Mouse (Mus musculus): Measurements from ENCODE around the gene Plin4. TPM values are rescaled to one million over a fixed set of nuclear protein-coding genes. Genes with fewer than 3 reads are reported as not detected.

Gene Plin4
- not detected for total RNA-seq (2023)

DNA sequence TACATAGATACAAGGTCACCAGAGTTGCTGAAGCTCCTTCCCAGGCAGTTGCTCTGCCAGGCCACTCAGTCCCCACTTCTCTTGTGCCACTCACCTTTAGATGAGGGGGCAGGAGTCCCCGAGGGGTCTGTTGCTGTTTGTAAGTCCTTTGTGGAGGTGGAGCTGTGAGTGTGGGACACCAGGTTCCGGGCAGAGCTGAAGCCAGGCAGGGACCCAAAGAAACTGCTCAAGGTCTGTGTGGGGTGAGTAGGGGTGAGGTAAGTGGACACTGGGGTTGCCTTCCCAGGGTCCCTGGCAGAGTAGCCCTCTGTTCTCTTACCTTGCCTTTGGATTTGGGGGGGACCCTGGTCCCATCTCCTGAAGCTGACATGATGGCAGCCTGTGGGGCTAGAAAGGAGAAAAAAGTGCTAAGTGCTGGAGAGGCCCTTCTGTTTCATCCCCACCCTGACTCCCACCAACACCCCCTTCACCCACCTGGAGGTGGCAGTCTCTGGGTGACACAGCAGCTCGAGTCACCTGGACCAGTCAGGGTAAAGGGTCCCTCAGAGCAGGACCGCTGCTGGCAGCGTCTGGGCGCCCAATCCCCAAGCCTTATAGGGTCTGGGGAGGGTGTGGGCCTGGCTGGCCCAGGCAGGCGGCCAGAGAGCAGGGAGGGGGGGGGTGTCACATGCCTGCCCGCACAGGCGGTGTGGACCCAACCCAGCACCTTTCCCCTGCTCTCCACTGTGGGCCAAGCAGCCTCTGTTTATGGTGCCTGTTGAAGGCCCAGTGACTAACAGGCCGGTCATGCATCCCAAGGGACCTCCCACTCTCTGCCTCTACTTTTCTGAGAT lies at the start of gene Plin4:
Gene Plin4 (minus strand): TSS at position 585 of the 833 bp plus-strand sequence.

DNA sequence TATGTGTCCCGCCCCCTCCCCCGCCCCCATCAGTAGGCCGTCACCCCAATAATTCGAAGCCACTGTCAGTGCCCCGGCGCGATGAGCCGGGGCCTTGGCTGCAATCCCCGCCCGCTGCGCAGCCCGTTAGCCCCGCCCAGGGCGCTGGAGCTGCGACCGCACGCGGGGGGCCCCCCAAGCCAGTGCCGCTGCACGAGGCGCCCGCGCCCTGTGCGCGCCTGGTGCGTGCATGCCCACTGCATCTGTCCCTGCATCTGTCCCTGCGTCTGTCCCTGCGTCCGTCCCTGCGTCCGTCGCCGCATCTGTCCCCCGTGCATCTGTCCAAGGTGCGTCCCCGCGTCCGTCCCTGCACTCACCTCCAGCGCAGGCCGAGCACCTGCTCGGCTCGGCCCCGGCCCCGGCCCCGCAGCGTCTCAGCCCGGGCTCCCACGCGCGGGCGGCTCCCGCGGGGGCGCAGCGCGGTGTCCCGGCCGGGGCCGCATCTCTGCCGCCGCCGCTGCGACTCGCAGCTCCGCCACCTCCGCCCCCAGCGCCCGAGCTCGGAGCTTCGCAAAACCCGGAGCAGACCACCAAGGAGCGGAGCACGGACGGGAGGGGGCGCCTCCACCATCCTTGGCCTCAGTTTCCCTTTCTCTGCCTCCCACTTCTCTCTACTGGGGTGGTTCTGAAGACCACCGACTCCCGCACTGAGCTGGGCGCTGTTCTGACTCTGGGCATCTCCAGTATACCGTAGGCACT lies 30.4 kb upstream of the Plin4 start, which contains the start of gene Sema6b:
Gene Sema6b (minus strand): TSS at position 486 of the 738 bp plus-strand sequence.

DNA sequence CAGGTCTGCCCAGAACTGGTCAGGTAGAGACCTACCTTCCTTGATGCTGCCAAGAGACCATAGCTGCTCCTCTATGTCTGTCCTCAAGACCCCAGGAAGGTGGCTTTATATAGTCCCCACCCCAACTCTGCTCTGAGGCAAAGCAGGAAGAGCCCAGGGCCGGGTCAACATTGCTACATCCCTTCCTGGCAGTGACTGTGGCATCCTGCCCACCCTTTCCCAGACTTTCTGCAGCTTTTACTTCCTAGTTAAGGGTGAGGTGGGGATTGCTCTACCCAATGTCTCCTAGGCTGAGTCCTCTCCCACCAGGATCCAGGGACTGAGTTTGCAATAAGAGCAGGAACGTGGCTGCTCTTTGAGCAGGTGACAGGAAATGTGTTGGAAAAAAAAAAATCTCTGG lies 12.2 kb upstream of the Plin4 start, which contains the start of gene Lrg1:
Gene Lrg1 (minus strand): TSS at position 176 of the 400 bp plus-strand sequence.

DNA sequence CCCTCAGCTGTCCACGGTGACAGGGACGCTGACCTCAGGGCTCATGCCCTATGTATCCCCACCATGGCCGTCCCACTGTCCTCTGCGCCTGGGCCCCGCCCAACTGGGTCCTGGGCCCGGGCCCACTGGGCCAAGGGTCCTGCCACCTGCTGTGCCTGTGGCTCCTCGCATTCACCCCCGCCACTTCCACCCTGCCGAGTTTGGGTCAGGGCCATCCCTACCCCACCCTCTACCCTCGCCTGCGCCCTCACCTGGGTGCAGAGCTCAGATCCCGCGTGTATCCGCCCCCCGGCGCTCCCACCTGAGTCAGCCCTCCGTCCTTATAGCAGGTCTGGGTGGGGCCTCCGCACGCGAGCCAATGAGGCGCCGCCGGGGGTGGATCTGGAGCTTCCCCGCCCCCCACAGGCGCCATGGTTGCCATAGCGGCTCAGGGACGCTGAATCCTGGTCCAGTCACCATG lies 7.7 kb upstream of the Plin4 start, which contains the start of gene Plin5:
Gene Plin5 (minus strand): TSS at position 346 of the 460 bp plus-strand sequence.

DNA sequence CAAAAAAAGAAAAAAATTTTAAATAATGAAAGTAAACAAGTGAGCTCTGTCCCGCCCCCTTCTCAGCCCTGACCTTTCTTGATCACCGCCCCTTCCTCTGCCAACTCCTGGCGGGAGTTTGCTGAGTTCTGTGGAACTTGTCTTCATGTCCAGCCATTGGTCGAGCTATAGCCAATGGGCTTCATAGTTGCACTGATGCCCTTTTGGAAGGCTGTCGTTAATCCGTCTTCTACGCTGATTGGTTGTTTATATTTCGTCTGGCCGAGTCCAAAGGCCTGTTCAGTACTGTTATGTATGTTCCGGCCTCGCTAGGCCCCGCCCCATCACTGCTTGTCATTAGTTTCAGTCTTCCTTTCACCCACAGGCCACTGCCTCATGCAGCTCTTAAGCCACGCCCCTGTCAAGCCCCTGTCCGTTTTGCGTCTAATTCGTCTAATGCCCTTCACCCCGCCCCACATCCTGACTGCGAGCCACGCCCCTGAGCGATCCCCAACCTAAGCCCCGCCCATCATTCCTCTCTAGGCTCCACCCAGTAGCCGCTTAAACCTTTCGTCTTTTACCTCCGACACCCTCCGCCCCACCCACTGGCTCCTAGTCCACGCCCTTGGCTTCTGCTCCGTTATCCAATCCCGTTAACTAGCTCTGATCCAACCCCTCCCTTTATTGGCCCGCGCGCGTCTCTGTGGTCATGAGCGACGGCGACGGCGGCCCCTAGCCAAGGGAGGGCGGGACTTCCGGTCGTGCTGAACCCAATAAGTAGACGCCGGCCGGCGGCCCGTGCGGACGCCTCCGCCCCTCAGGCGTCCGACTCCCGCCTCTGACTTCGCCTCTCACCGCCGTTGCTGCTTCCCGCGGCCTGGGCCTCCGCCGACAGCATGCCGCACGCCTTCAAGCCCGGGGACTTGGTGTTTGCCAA lies 30.5 kb downstream of the Plin4 start, which contains the start of gene Hdgfl2:
Gene Hdgfl2 (plus strand): TSS at position 755 of the 916 bp plus-strand sequence.

DNA sequence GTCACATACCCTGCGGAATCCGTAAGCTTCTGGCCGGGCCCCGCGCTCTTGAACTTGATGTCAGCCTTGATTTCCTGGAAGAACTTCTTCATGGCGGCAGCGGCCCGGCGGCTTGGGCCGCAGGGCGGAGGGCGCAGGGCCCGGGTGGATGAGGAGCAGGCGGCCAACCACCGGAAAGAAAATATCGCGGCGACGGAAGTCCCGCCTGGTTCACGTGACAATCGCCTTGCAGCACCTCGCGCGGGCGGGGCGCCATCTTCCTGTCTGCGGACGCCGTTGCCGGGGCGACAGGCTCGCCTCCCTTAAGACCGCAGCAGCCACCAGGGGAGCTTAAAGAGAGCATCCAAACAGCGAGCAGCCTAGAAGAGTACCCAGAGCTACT lies 34.8 kb downstream of the Plin4 start, which contains the start of gene Ubxn6:
Gene Ubxn6 (minus strand): TSS at position 202 of the 382 bp plus-strand sequence.

Other genes starting within 250 kb of the Plin4 start
- gene Zfp119a, start 230.9 kb downstream of the Plin4 start, total RNA-seq (2023), result 16.2 TPM
- gene Zfp959, start 217.7 kb downstream of the Plin4 start, total RNA-seq (2023), result 23.3 TPM
- gene Zfp119b, start 160.3 kb downstream of the Plin4 start, total RNA-seq (2023), result 5.2 TPM
- gene Ebi3, start 157.2 kb downstream of the Plin4 start, total RNA-seq (2023), result 0.50 TPM
- 46.4 TPM for gene Yju2, start 150.7 kb downstream of the Plin4 start, total RNA-seq (2023)
- gene Shd, start 139.3 kb downstream of the Plin4 start, total RNA-seq (2023), result 2.5 TPM
- not detected for gene Fsd1, start 123.3 kb downstream of the Plin4 start, total RNA-seq (2023)
- gene Stap2, start 104.2 kb downstream of the Plin4 start, total RNA-seq (2023), result 0.53 TPM
- gene Mpnd, start 104.1 kb downstream of the Plin4 start, total RNA-seq (2023), result 58.2 TPM
- gene Sh3gl1, start 73.2 kb downstream of the Plin4 start, total RNA-seq (2023), result 129 TPM
- gene Chaf1a, start 69.4 kb downstream of the Plin4 start, total RNA-seq (2023), result 1.4 TPM
- 74.7 TPM for gene Ubxn6, start 34.8 kb downstream of the Plin4 start, total RNA-seq (2023)
- 124 TPM for gene Hdgfl2, start 30.2 kb downstream of the Plin4 start, total RNA-seq (2023)
- not detected for gene Plin5, start 7.8 kb upstream of the Plin4 start, total RNA-seq (2023)
- not detected for gene Lrg1, start 12.2 kb upstream of the Plin4 start, total RNA-seq (2023)
- 0.24 TPM for gene Sema6b, start 30.5 kb upstream of the Plin4 start, total RNA-seq (2023)
- 17.3 TPM for gene Tnfaip8l1, start 52.7 kb upstream of the Plin4 start, total RNA-seq (2023)
- 50.6 TPM for gene Mydgf, start 74.1 kb upstream of the Plin4 start, total RNA-seq (2023)
- 48.0 TPM for gene Dpp9, start 109.1 kb upstream of the Plin4 start, total RNA-seq (2023)
- gene Fem1a, start 147.0 kb upstream of the Plin4 start, total RNA-seq (2023), result 22.6 TPM
- gene Ticam1, start 167.0 kb upstream of the Plin4 start, total RNA-seq (2023), result 10.6 TPM
- 10.9 TPM for gene Plin3, start 183.1 kb upstream of the Plin4 start, total RNA-seq (2023)
- gene Arrdc5, start 190.5 kb upstream of the Plin4 start, total RNA-seq (2023), result not detected
- 3.9 TPM for gene Uhrf1, start 193.5 kb upstream of the Plin4 start, total RNA-seq (2023)
- 77.4 TPM for gene Kdm4b, start 216.3 kb upstream of the Plin4 start, total RNA-seq (2023)

Data from CD4-positive naive resting alpha-beta T cell, adult 57 days (primary cell).